Mouse (Mus musculus) midbrain, embryonic 11.5 days (tissue): ENCODE results near the gene Dnaic1. TPM values are rescaled to one million over a fixed set of nuclear protein-coding genes. Genes with fewer than 3 reads are reported as not detected.
A peak's percentile ranks its signal among the peaks of the same experiment; 100 is the strongest.

ENCODE experiments used
- ATAC-seq: fragments of 200-750 bp; cut with Nextera tagmentation; 2 replicates; pipeline ENCODE4 v1.8.0; 2017; ENCODE audit warnings: moderate TSS enrichment, moderate library complexity; ENCODE audit not compliant: low FRiP score
- DNase-seq: peaks from one replicate; pipeline ENCODE4 v3.0.0; 2015; ENCODE audit warnings: low spot score; ENCODE audit errors: missing footprints
- H3K27ac ChIP-seq: fragments of 300-500 bp; sonication (generic); 2 replicates; pipeline ENCODE4 v1.5.1; 2014; ENCODE audit warnings: low read depth, low read length
- H3K27me3 ChIP-seq: fragments of 300-500 bp; sonication (generic); 2 replicates; pipeline ENCODE4 v1.6.1; 2014; ENCODE audit warnings: mild to moderate bottlenecking, low read length, moderate library complexity, mixed read lengths; ENCODE audit not compliant: control insufficient read depth, insufficient read depth
- H3K36me3 ChIP-seq: fragments of 300-500 bp; sonication (generic); 2 replicates; pipeline ENCODE4 v1.6.1; 2014; ENCODE audit warnings: mild to moderate bottlenecking, low read length, moderate library complexity, mixed read lengths; ENCODE audit not compliant: control insufficient read depth, insufficient read depth
- H3K4me1 ChIP-seq: fragments of 300-500 bp; sonication (generic); 2 replicates; pipeline ENCODE4 v1.6.1; 2014; ENCODE audit warnings: low read length; ENCODE audit not compliant: control insufficient read depth, insufficient read depth
- H3K4me2 ChIP-seq: fragments of 300-500 bp; sonication (generic); 2 replicates; pipeline ENCODE4 v1.6.1; 2014; ENCODE audit warnings: mild to moderate bottlenecking, moderate library complexity
- H3K4me3 ChIP-seq: fragments of 300-500 bp; sonication (generic); 2 replicates; pipeline ENCODE4 v1.5.1; 2014; ENCODE audit warnings: low read depth, low read length
- H3K9ac ChIP-seq: fragments of 300-500 bp; sonication (generic); 2 replicates; pipeline ENCODE4 v1.6.1; 2014; ENCODE audit warnings: low read length
- H3K9me3 ChIP-seq: fragments of 300-500 bp; sonication (generic); 2 replicates; pipeline ENCODE4 v1.6.1; 2016; ENCODE audit warnings: low read length; ENCODE audit not compliant: control insufficient read depth
- WGBS: fragments of 180-500 bp; shearing (Covaris S2); extraction: QIAGEN DNeasy Blood & Tissue Kit; methylation state at CpG from one replicate; pipeline ENCODE4 v1.1.7; 2014; 5-methylcytosine and 5-hydroxymethylcytosine counted together
- polyA plus RNA-seq: library from polyadenylated mRNA; unstranded; fragments of >200 nt; fragmentation: Nextera tagmentation; extraction: Ambion mirVana; gene quantifications from 2 replicates; pipeline ENCODE4 v1.2.1, GENCODE M21; 2014

The Dnaic1 gene
- polyA plus RNA-seq, 1 experiment from 2014 or later, result 1.9 TPM

- WGBS, result 29% methylated on average over 6 of the region's 6 CpGs
- no peak for ATAC-seq
These were observed 37.2 kb upstream of the Dnaic1 start for GRCm38 (mm10) chr4:41532420-41532819.

GRCm38 (mm10) chr4:41534866-41535265, 34.7 kb upstream of the Dnaic1 start:
- WGBS, result 80% methylated on average over 5 of the region's 5 CpGs
- H3K9me3 ChIP-seq, result no peaks in the 10 kb centered on the region

More at GRCm38 (mm10) chr4:41532420-41532819, 37.2 kb upstream of the Dnaic1 start:
- no peak overlapping the region for H3K27ac ChIP-seq
- H3K4me2 ChIP-seq, result no peak overlapping the region
- no peak overlapping the region for H3K4me3 ChIP-seq
- no peaks in the 10 kb centered on the region for H3K9me3 ChIP-seq
- H3K9ac ChIP-seq, result no peak overlapping the region
- no peak for DNase-seq
- no peaks in the 10 kb centered on the region for H3K27me3 ChIP-seq
- H3K36me3 ChIP-seq, result no peaks in the 10 kb centered on the region
- peaks cover 24% of the 10 kb centered on the region for H3K4me1 ChIP-seq

GRCm38 (mm10) chr4:41542136-41542535, 27.4 kb upstream of the Dnaic1 start:
- Histone ChIP-seq H3K4me1 (0 out of 2 replicates have a peak, but pooled peaks cover 4% of the 10 kb centered on the region), H3K9ac (no peak overlapping the region), H3K4me2 (no peak overlapping the region), H3K27me3 (no peaks in the 10 kb centered on the region), H3K9me3 (no peaks in the 10 kb centered on the region), H3K36me3 (no peaks in the 10 kb centered on the region), H3K27ac (peak overlapping the region; percentile 35; the same call in 1 of the 2 replicates), H3K4me3 (no peak overlapping the region)
- peak; percentile 58; the same call in 1 of the 2 replicates for ATAC-seq
- DNase-seq, result no peak
- 89% methylated on average over 8 of the region's 8 CpGs for WGBS

More at GRCm38 (mm10) chr4:41534866-41535265, 34.7 kb upstream of the Dnaic1 start:
- ATAC-seq, result no peak
- peaks cover 6% of the 10 kb centered on the region for H3K4me1 ChIP-seq
- H3K4me3 ChIP-seq, result no peak overlapping the region
- no peak overlapping the region for H3K9ac ChIP-seq
- no peak overlapping the region for H3K4me2 ChIP-seq
- no peaks in the 10 kb centered on the region for H3K36me3 ChIP-seq
- DNase-seq, result no peak
- H3K27me3 ChIP-seq, result no peaks in the 10 kb centered on the region
- H3K27ac ChIP-seq, result no peak overlapping the region

- DNase-seq (no peak), ATAC-seq (no peak)
- WGBS, result 26% methylated on average over 8 of the region's 8 CpGs
- no peak overlapping the region for H3K4me2 ChIP-seq
- H3K4me3 ChIP-seq, result no peak overlapping the region
- H3K4me1 ChIP-seq, result 0 out of 2 replicates have a peak, but pooled peaks cover 4% of the 10 kb centered on the region
- no peak overlapping the region for H3K9ac ChIP-seq
- H3K27ac ChIP-seq, result no peak overlapping the region
- no peaks in the 10 kb centered on the region for H3K36me3 ChIP-seq
- no peaks in the 10 kb centered on the region for H3K27me3 ChIP-seq
- H3K9me3 ChIP-seq, result no peaks in the 10 kb centered on the region
These were observed 23.6 kb upstream of the Dnaic1 start for GRCm38 (mm10) chr4:41545985-41546384.

GRCm38 (mm10) chr4:41547086-41547485, 22.5 kb upstream of the Dnaic1 start:
- H3K9me3 ChIP-seq, result no peaks in the 10 kb centered on the region
- H3K36me3 ChIP-seq, result no peaks in the 10 kb centered on the region
- no peak overlapping the region for H3K4me3 ChIP-seq
- WGBS, result 84% methylated on average over 1 of the region's 1 CpGs
- no peak overlapping the region for H3K27ac ChIP-seq
- no peak overlapping the region for H3K9ac ChIP-seq
- H3K4me2 ChIP-seq, result no peak overlapping the region
- H3K4me1 ChIP-seq, result 0 out of 2 replicates have a peak, but pooled peaks cover 4% of the 10 kb centered on the region
- H3K27me3 ChIP-seq, result no peaks in the 10 kb centered on the region
- DNase-seq (no peak), ATAC-seq (no peak)

- Histone ChIP-seq H3K36me3 (no peaks in the 10 kb centered on the region), H3K9me3 (no peaks in the 10 kb centered on the region), H3K4me2 (no peak overlapping the region), H3K4me3 (no peak overlapping the region), H3K4me1 (peaks cover 8% of the 10 kb centered on the region; the same call in 1 of the 2 replicates), H3K9ac (no peak overlapping the region), H3K27ac (no peak overlapping the region), H3K27me3 (no peaks in the 10 kb centered on the region)
- ATAC-seq, result 0 out of 2 replicates have a peak, but pooled peaks have one; percentile 11
- 43% methylated on average over 6 of the region's 6 CpGs for WGBS
- DNase-seq, result peak; percentile 97
These were observed 17.0 kb upstream of the Dnaic1 start for GRCm38 (mm10) chr4:41552529-41552928.

- Histone ChIP-seq H3K27ac (peak overlapping the region; percentile 16), H3K4me3 (no peak overlapping the region)
- no peak for DNase-seq
These were observed 16.5 kb upstream of the Dnaic1 start for GRCm38 (mm10) chr4:41553116-41553515.

GRCm38 (mm10) chr4:41554994-41555663, 14.4 kb upstream of the Dnaic1 start:
- DNase-seq (no peak), ATAC-seq (no peak)
- WGBS, result 82% methylated on average over 14 of the region's 14 CpGs
- H3K27ac ChIP-seq, result no peak overlapping the region
- H3K36me3 ChIP-seq, result no peaks in the 10 kb centered on the region
- H3K9me3 ChIP-seq, result no peaks in the 10 kb centered on the region
- no peak overlapping the region for H3K4me2 ChIP-seq
- H3K27me3 ChIP-seq, result no peaks in the 10 kb centered on the region
- H3K9ac ChIP-seq, result no peak overlapping the region
- peaks cover 8% of the 10 kb centered on the region; the same call in 1 of the 2 replicates for H3K4me1 ChIP-seq
- no peak overlapping the region for H3K4me3 ChIP-seq

More at GRCm38 (mm10) chr4:41553116-41553515, 16.5 kb upstream of the Dnaic1 start:
- ATAC-seq, result no peak
- Histone ChIP-seq H3K9me3 (no peaks in the 10 kb centered on the region), H3K4me2 (no peak overlapping the region), H3K27me3 (no peaks in the 10 kb centered on the region), H3K4me1 (peaks cover 8% of the 10 kb centered on the region; the same call in 1 of the 2 replicates), H3K9ac (no peak overlapping the region), H3K36me3 (no peaks in the 10 kb centered on the region)
- WGBS, result 72% methylated on average over 11 of the region's 11 CpGs

- no peak overlapping the region for H3K27ac ChIP-seq
- H3K4me1 ChIP-seq, result peaks cover 8% of the 10 kb centered on the region; the same call in 1 of the 2 replicates
- no peak overlapping the region for H3K4me2 ChIP-seq
- no peaks in the 10 kb centered on the region for H3K9me3 ChIP-seq
- DNase-seq (no peak), ATAC-seq (no peak)
- no peaks in the 10 kb centered on the region for H3K27me3 ChIP-seq
- 56% methylated on average over 5 of the region's 5 CpGs for WGBS
- no peaks in the 10 kb centered on the region for H3K36me3 ChIP-seq
- no peak overlapping the region for H3K4me3 ChIP-seq
- H3K9ac ChIP-seq, result no peak overlapping the region
These were observed 13.1 kb upstream of the Dnaic1 start for GRCm38 (mm10) chr4:41556311-41556953.
